Mouse (Mus musculus) liver, embryonic 14.5 days (tissue): ENCODE measurements at regions not wholly inside any gene's neighbourhood (a gene's known extent, or its start where the extent isn't known, plus 50 kb on each side); places are given as distances from the start of the nearest gene placed in this dataset.

ENCODE experiments used
- CTCF ChIP-seq: IDR thresholded peaks from 2 replicates; pipeline ENCODE4 v1.5.1; 2016; ENCODE audit warnings: antibody characterized with exemption, low read depth, control low read depth
- EP300 ChIP-seq: IDR thresholded peaks from 2 replicates; pipeline ENCODE4 v1.6.1; 2016; ENCODE audit warnings: antibody characterized with exemption, low read depth

DNA sequence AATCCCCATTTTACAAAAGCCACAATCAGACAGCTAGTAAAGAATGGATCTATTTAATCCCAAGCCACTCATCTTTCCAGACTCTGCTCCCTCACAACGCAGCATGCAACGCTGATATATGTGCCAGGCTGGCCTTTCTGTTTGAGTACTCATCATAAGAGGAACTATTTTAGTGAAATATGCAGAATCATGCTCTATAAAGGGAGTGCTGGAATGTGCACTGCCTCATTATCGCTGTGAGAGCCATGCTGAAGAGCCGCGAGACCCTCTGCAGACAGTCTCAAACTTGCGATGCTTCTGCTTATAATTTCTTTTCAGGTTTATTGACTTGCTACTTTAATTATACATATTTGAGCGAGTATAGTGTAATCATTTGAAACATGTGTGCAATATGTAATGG is 75.6 kb upstream of the Cldn18 start:
- TF ChIP-seq CTCF (no peak), EP300 (no peak)
